Mouse (Mus musculus) R1 (cell line): ENCODE measurements at regions not wholly inside any gene's neighbourhood (a gene's known extent, or its start where the extent isn't known, plus 50 kb on each side); places are given as distances from the start of the nearest gene placed in this dataset.

Source experiments
- DNase-seq: peaks from one replicate; pipeline ENCODE4 v3.0.0-alpha.2; 2018; ENCODE audit warnings: low read depth, low spot score

DNA sequence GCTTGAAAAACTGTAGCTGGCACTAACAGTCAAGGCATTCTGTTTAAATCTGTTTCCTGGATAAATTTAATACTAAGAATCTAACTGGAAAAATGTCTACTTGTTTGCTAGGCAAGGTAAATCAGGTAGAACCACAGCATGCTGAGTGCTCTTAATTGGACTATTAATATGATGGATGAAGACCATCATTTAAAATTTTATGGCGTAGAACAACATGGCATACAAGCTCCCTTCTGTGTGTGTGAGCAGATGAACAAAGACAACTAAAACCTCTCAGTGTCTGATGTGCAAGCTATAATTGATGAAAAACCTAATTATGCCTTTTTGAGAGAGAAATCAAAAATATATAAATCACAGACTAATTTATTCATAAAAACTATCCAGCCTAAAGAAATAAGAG, 705.7 kb upstream of the Cobl start:
- DNase-seq, result no peak

DNA sequence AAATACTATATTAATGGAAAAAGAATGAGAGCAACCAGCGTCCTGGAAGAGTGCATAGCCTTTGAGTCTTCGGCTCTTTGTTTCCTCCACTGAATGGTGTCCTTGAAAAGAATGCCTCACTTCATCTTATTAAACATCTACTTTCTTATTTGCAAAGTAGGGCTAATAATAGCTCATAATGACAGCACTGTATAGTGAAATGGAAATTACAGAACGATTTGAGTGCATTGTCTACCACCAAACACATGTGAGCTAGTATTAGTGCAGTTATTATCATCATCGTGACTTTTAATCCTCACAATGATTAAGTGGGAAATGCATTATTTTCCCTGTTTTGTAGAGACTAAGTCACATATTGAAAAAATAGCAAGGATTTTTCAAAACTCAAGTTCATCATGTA, 687.1 kb upstream of the Cobl start:
- DNase-seq, result no peak

DNA sequence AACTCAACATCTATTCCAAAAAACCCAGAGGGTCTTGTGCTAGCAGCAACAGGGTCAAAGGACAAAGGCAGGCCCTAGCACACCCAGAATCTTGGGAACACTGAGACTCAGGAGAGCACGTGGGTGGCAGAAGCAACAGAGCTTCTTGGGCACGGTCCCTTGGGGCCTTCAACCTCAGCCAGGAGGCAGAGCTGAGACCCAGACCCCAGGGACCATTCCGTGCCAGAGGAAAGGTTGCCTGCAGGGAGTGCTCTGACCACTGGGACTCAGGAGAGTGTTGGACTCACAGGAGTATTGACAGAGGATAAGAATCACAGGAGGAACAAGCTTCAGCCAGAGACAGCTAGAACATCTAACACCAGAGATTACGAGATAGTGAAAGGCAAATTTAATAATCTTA, 678.0 kb upstream of the Cobl start:
- peak; percentile 61 for DNase-seq

DNA sequence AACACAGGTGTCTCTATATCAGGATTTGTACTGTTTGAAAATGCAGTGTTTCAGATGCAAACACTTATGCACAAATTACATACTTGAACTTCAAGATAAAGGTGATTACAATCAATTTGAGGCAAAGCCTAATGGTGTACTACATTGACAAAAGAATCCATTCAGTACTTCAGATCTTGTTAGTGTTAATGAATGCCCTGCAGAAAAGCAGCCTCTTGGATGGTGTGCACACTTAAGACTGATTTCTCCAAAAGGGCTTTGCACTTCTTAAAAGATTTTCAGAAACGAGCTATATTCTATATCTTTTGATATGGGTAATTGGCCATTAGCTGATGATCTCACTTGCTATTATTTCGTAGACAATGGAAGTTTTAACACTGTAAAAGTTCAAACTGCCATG, 662.0 kb upstream of the Cobl start:
- no peak for DNase-seq

GRCm38 (mm10) chr11:13112486-13112885, 647.7 kb upstream of the Cobl start:
- no peak for DNase-seq
